Mouse (Mus musculus) intestine, embryonic 16.5 days (tissue): Measurements from ENCODE around the gene Hoxb7. TPM values are rescaled to one million over a fixed set of nuclear protein-coding genes. Genes with fewer than 3 reads are reported as not detected.

Experiments used
- ATAC-seq: fragments of 200-750 bp; cut with Nextera tagmentation; 2 replicates; pipeline ENCODE4 v1.8.0; 2017; ENCODE audit warnings: moderate TSS enrichment, moderate library complexity
- H3K27ac ChIP-seq: fragments of 300-500 bp; sonication (generic); 2 replicates; pipeline ENCODE4 v1.5.1; 2014; ENCODE audit warnings: mild to moderate bottlenecking, low read length
- H3K27me3 ChIP-seq: fragments of 300-500 bp; sonication (generic); replicated peaks from 2 replicates; pipeline ENCODE4 v1.6.1; 2014; ENCODE audit warnings: low read length, control low read depth, mixed read lengths; ENCODE audit not compliant: control insufficient read depth, insufficient read depth
- H3K36me3 ChIP-seq: fragments of 300-500 bp; sonication (generic); 2 replicates; pipeline ENCODE4 v1.6.1; 2014; ENCODE audit warnings: low read length, control low read depth; ENCODE audit not compliant: control insufficient read depth, insufficient read depth
- H3K4me1 ChIP-seq: fragments of 300-500 bp; sonication (generic); 2 replicates; pipeline ENCODE4 v1.6.1; 2014; ENCODE audit warnings: low read length, control low read depth, mixed read lengths; ENCODE audit not compliant: control insufficient read depth, insufficient read depth
- H3K4me2 ChIP-seq: fragments of 300-500 bp; sonication (generic); 2 replicates; pipeline ENCODE4 v1.6.1; 2014; ENCODE audit warnings: low read depth, low read length, control low read depth
- H3K4me3 ChIP-seq: fragments of 300-500 bp; sonication (generic); 2 replicates; pipeline ENCODE4 v1.5.1; 2014; ENCODE audit warnings: mild to moderate bottlenecking, low read length
- H3K9ac ChIP-seq: fragments of 300-500 bp; sonication (generic); 2 replicates; pipeline ENCODE4 v1.6.1; 2014; ENCODE audit warnings: low read depth, low read length
- H3K9me3 ChIP-seq: fragments of 300-500 bp; sonication (generic); 2 replicates; pipeline ENCODE4 v1.6.1; 2016; ENCODE audit warnings: low read length, control low read depth; ENCODE audit not compliant: control insufficient read depth
- WGBS: fragments of 180-500 bp; shearing (Covaris S2); extraction: QIAGEN DNeasy Blood & Tissue Kit; methylation state at CpG from one replicate; pipeline ENCODE4 v1.1.7; 2014; 5-methylcytosine and 5-hydroxymethylcytosine counted together
- polyA plus RNA-seq: library from polyadenylated mRNA; unstranded; fragments of >200 nt; fragmentation: Nextera tagmentation; extraction: Ambion mirVana; gene quantifications from 2 replicates; pipeline ENCODE4 v1.2.1, GENCODE M21; 2015

The Hoxb7 gene
- polyA plus RNA-seq, 1 experiment from 2014 or later: 10.0 TPM

GRCm38 (mm10) chr11:96318368-96319070 lies 32.1 kb downstream of the Hoxb7 start:
- H3K36me3 ChIP-seq: no peaks in the 10 kb centered on the region
- peak; percentile 79 for ATAC-seq
- peak overlapping the region; percentile 87 for H3K9ac ChIP-seq
- H3K4me3 ChIP-seq: peak overlapping the region; percentile 69
- H3K4me1 ChIP-seq: peaks cover 13% of the 10 kb centered on the region; the same call in 1 of the 2 replicates
- peak overlapping the region; percentile 79 for H3K4me2 ChIP-seq
- H3K9me3 ChIP-seq: no peaks in the 10 kb centered on the region
- WGBS: under 1% methylated on average over 40 of the region's 45 CpGs
- no peaks in the 10 kb centered on the region for H3K27me3 ChIP-seq
- peak overlapping the region; percentile 97 for H3K27ac ChIP-seq

GRCm38 (mm10) chr11:96319071-96319902 lies 32.9 kb downstream of the Hoxb7 start:
- Histone ChIP-seq H3K9me3 (no peaks in the 10 kb centered on the region), H3K36me3 (no peaks in the 10 kb centered on the region), H3K4me3 (peak overlapping the region; percentile 69), H3K4me1 (peaks cover 12% of the 10 kb centered on the region; the same call in 1 of the 2 replicates), H3K27ac (peak overlapping the region; percentile 97), H3K4me2 (peak overlapping the region; percentile 79), H3K27me3 (no peaks in the 10 kb centered on the region), H3K9ac (peak overlapping the region; percentile 87)
- WGBS: 0% methylated on average over 34 of the region's 34 CpGs
- peak; percentile 49 for ATAC-seq

- Histone ChIP-seq H3K9ac (peak overlapping the region; percentile 87), H3K27me3 (no peaks in the 10 kb centered on the region), H3K4me2 (peak overlapping the region; percentile 79), H3K4me3 (peak overlapping the region; percentile 69), H3K9me3 (no peaks in the 10 kb centered on the region), H3K27ac (peak overlapping the region; percentile 97), H3K36me3 (no peaks in the 10 kb centered on the region), H3K4me1 (peaks cover 12% of the 10 kb centered on the region; the same call in 1 of the 2 replicates)
- peak; percentile 11; the same call in 1 of the 2 replicates for ATAC-seq
- under 1% methylated on average over 29 of the region's 29 CpGs for WGBS
Observed at GRCm38 (mm10) chr11:96319910-96320309, 33.5 kb downstream of the Hoxb7 start.

GRCm38 (mm10) chr11:96320688-96321087 lies 34.3 kb downstream of the Hoxb7 start:
- peak overlapping the region; percentile 79 for H3K4me2 ChIP-seq
- H3K9me3 ChIP-seq: no peaks in the 10 kb centered on the region
- no peaks in the 10 kb centered on the region for H3K27me3 ChIP-seq
- H3K27ac ChIP-seq: peak overlapping the region; percentile 42
- peaks cover 12% of the 10 kb centered on the region; the same call in 1 of the 2 replicates for H3K4me1 ChIP-seq
- 18% methylated on average over 17 of the region's 17 CpGs for WGBS
- H3K9ac ChIP-seq: peak overlapping the region; percentile 87
- H3K4me3 ChIP-seq: peak overlapping the region; percentile 44
- no peaks in the 10 kb centered on the region for H3K36me3 ChIP-seq
- no peak for ATAC-seq

GRCm38 (mm10) chr11:96321846-96322245 lies 35.4 kb downstream of the Hoxb7 start:
- 26% methylated on average over 5 of the region's 5 CpGs for WGBS
- H3K27ac ChIP-seq: peak overlapping the region; percentile 88
- ATAC-seq: no peak
- H3K4me3 ChIP-seq: peak overlapping the region; percentile 15
- peak overlapping the region; percentile 57 for H3K9ac ChIP-seq
- no peaks in the 10 kb centered on the region for H3K36me3 ChIP-seq
- no peaks in the 10 kb centered on the region for H3K27me3 ChIP-seq
- H3K9me3 ChIP-seq: no peaks in the 10 kb centered on the region
- peak overlapping the region; percentile 79 for H3K4me2 ChIP-seq
- H3K4me1 ChIP-seq: peaks cover 7% of the 10 kb centered on the region; the same call in 1 of the 2 replicates

- Histone ChIP-seq H3K27me3 (no peaks in the 10 kb centered on the region), H3K9ac (peak overlapping the region; percentile 57), H3K4me2 (peak overlapping the region; percentile 79), H3K9me3 (no peaks in the 10 kb centered on the region), H3K4me1 (peaks cover 13% of the 10 kb centered on the region; the same call in 1 of the 2 replicates), H3K36me3 (no peaks in the 10 kb centered on the region), H3K27ac (peak overlapping the region; percentile 88), H3K4me3 (peak overlapping the region; percentile 15)
- WGBS: 29% methylated on average over 6 of the region's 6 CpGs
- ATAC-seq: no peak
Observed at GRCm38 (mm10) chr11:96322738-96323137, 36.3 kb downstream of the Hoxb7 start.

GRCm38 (mm10) chr11:96323154-96323553 lies 36.7 kb downstream of the Hoxb7 start, which contains the start of gene Hoxb3:
Gene Hoxb3, plus strand, starts transcription at chr11:96323326.
- Histone ChIP-seq H3K9me3 (no peaks in the 10 kb centered on the region), H3K4me2 (peak within 1 kb of the TSS; percentile 79), H3K9ac (peak within 1 kb of the TSS; percentile 72), H3K27me3 (no peaks in the 10 kb centered on the region), H3K36me3 (no peaks in the 10 kb centered on the region), H3K4me1 (peaks cover 13% of the 10 kb centered on the region; the same call in 1 of the 2 replicates), H3K27ac (peak within 1 kb of the TSS; percentile 88), H3K4me3 (peak within 1 kb of the TSS; percentile 35)
- 38% methylated on average over 10 of the region's 10 CpGs for WGBS
- no peak for ATAC-seq

GRCm38 (mm10) chr11:96324125-96324524 lies 37.7 kb downstream of the Hoxb7 start:
- no peaks in the 10 kb centered on the region for H3K9me3 ChIP-seq
- peak overlapping the region; percentile 79 for H3K4me2 ChIP-seq
- peaks cover 14% of the 10 kb centered on the region; the same call in 1 of the 2 replicates for H3K4me1 ChIP-seq
- 22% methylated on average over 5 of the region's 5 CpGs for WGBS
- H3K36me3 ChIP-seq: no peaks in the 10 kb centered on the region
- H3K27ac ChIP-seq: peak overlapping the region; percentile 88
- peak overlapping the region; percentile 72 for H3K9ac ChIP-seq
- no peaks in the 10 kb centered on the region for H3K27me3 ChIP-seq
- peak overlapping the region; percentile 35 for H3K4me3 ChIP-seq
- ATAC-seq: no peak

- WGBS: 24% methylated on average over 8 of the region's 8 CpGs
- Histone ChIP-seq H3K4me3 (peak overlapping the region; percentile 35), H3K36me3 (no peaks in the 10 kb centered on the region), H3K27me3 (no peaks in the 10 kb centered on the region; the same call in 1 of the 2 replicates), H3K27ac (peak overlapping the region; percentile 88), H3K9me3 (no peaks in the 10 kb centered on the region), H3K4me1 (peaks cover 19% of the 10 kb centered on the region), H3K9ac (peak overlapping the region; percentile 72), H3K4me2 (peak overlapping the region; percentile 60)
- ATAC-seq: no peak
Observed at GRCm38 (mm10) chr11:96324965-96325364, 38.5 kb downstream of the Hoxb7 start.
